Mouse (Mus musculus) liver, embryonic 14.5 days (tissue): ENCODE results near the gene Ugt1a7c.

ENCODE experiments used
- CTCF ChIP-seq: IDR thresholded peaks from 2 replicates; pipeline ENCODE4 v1.5.1; 2016; ENCODE audit warnings: antibody characterized with exemption, low read depth, control low read depth
- EP300 ChIP-seq: IDR thresholded peaks from 2 replicates; pipeline ENCODE4 v1.6.1; 2016; ENCODE audit warnings: antibody characterized with exemption, low read depth

DNA sequence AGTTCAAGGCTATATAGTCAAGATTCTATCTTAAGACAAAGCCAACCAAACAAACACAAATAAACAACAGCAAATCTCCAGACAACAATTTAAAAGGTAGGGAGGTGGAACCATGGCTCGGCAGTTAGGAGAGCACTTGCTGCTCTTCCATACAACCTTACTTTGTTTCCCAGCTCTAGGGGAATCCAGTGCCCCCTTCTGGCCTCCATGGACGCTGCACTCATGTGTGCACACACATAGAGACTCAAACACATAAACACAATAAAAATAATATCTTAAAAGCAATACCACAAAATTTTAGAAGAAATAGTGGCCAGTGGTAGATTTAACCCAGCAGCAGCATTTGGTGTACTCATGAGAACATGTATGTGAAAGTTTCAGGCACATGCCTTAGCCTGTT is 122.3 kb downstream of the Ugt1a7c start:
- no peak for TF ChIP-seq EP300
- no peak for TF ChIP-seq CTCF
